Mouse (Mus musculus): ENCODE data around the gene Nfia.

Gene Nfia

DNA sequence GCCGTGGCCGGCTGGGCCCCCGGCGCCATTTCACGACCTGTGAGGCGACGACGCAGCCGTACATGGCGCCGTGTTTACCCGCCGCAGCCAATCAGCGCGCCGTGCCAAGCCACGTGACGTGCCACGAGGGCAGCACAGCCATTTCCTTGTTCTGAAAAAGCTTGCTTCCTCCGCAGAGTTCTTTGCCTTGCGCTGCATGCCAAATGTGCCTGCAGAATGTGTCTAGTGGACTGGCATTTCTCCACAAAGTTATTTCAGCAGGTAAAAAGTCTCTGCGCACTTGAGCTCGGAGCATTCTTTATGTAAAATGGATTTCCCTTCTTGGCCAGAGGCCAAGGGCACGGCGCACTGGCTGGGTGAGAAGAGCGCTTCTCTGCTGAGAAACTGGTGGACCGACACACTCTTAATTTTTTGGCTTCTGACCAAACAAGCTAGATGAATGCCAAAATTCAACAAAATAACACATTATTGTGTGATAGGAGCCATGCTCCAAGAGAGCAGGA is 96.5 kb downstream of the Nfia start:
- DNase-seq (ENCODE audit: low read depth, low spot score), result peak; percentile 74

DNA sequence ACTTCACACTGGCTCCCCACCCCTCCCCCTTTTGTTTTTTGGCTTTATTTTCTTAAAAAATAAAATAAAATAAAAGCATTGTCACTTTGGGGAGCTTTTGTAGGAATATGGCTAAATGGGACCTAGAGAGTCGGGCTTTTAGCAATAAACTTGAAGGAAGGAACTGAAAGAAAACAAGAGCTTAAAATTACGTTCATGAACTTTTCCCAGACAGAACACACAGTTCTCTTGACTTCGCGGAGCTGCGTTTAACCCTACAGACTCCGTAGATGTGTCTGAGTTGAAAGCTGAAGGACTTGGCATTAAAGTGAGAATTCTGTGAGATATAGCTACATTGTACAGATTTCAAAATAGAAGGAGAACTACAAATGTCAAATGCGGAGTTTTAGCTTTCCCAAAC is 96.9 kb downstream of the Nfia start:
- DNase-seq (ENCODE audit: low read depth, low spot score), result no peak

DNA sequence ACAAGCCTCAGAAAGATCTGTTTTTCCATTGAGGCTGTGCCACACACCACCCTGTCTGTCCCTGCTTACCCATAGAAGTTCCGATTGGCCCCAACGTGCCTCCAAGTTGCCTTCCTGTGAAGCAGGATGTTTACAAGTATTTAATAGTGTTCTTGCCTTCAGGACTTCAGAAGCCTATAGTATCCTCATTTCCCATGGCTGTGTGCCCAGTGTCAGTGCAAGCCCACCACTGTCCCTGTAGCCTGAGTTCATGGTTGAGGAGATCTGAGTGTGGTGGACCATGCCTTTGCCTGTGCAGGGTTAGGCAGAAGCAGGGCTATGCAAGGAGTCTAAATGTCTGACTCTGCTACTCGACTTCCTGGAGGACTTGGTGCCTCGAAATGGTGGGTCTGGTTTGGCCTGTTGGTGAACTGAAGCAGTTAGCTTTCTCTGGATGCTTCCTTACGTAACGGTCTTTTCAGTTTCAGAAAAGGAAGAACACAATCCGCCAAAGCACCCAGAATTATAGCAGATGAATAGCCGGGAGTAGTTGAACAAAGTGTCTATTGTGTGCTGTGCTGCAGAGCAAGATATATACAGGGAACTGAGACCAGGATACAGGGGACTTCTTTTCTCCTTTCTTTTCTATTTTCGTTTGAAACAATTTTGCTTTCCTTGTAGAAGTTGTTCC is 99.4 kb downstream of the Nfia start:
- DNase-seq (ENCODE audit: low read depth, low spot score), result no peak

DNA sequence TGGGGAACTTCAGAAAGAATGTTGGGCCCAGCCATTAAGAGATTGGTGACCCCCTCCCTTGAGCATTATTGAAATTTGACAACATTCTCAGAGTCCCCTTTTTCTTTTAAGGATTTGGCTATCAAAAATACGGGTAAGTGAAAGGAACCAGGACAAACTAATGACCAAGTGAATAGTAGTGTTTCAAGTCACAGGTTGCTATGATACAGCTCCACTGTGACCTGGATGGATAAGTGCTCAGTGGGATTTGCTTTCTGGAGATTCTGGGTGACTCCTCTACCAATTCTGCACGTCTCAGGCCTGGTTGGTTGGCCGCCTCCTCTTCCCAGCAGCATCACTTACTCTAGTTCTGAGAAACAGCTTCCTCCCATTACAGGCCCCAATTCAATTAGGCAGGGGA is 102.4 kb downstream of the Nfia start:
- DNase-seq (ENCODE audit: low read depth, low spot score), result no peak

DNA sequence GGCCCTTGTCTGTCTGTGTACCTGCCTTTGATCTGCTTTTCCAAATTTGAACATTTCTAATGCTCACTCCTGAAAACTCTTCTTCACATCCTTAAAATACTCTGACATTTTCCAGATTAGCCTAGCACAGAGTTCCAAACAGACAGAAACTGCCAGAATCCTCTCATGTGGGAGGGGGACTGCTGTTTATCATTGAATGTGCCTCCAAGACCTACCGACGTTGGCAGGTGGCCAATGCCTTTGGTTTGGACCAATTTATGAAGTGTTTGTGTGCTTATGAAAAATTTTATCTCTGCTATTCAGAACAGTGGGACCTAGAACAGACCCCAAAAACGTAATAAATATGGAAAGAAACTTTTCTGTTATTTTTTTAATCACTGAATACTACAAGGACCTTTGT is 103.4 kb downstream of the Nfia start:
- DNase-seq (ENCODE audit: low read depth, low spot score), result no peak

DNA sequence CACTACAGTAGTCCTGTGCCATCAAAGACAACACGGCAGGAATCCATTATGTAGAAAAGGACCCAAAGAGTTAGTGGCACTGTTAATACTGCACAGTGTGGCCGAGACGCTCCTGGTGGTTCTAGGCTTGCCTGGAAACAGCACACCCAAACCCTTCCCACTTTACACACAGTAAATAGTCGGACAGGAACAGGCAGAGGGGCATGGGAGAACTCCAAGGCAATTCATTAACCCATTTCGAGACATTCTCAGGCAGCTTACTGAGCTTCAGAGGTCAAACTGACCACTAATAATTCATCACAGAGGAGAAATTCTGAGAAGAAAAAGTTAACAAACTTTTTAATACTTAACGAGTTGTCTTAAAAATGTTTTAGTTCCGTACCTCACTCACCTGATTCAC is 107.2 kb downstream of the Nfia start:
- DNase-seq (ENCODE audit: low read depth, low spot score), result no peak

DNA sequence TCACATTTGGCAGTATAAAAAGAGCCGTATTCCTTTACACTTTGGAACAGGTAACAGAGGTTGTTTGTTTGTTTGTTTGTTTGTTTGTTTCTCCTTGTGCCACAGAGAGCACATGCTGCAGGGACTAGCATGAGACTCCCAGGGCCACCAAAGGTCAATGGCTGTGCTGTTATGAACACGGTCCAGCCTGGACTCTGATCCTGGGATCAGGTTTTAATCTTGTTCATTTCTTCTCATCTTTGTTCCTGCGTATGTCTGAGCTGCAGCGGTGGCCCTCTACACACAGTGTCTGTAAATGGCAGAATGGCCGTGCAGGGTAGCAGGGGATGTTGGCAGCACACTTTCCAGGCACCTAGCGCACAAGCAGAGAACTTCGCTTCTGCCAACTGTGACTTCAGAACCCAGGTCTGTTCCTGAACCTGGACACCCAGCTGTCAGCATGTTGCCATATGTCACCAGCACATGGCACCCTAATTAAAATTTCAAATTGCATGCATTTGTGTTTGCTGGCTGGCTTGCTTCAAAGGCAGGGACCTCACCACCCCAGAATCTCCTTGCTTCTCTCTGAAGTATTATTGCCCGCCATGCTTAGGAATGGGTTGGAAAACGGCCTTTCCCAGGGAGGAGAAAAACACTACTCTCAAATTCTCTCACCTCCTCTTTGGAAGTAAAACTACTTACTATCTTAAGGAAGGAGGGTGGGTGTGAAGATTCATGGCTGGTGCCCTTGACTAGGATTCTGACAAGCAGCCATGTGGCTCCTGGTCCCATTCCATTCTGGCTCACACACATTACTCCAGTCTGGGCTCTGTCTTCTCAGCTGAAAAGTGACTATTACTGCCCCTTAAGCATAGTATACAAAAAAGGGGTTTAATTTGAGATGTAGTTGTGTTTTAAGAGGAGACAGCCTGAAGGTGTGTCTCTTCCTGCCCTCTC is 107.9 kb downstream of the Nfia start:
- DNase-seq (ENCODE audit: low read depth, low spot score), result no peak

DNA sequence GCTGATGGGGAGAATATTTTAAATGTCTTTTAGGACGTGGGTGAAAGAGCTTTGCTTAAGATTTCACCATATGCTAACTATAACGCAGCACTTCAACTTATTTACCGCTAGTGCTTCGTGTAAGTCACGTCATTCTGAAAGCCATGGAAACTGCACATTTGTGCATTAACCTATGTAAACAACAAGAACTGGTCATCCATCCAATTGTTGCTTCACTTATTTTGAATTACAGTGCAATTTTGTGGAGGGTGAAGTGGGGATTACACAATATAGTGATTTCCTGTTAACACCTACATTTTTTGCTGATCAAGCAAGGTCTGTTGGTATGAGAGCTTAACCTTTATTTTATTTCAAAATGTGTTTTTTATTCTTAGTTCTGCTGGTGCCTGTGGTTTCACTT is 113.0 kb downstream of the Nfia start:
- DNase-seq (ENCODE audit: low read depth, low spot score), result no peak

DNA sequence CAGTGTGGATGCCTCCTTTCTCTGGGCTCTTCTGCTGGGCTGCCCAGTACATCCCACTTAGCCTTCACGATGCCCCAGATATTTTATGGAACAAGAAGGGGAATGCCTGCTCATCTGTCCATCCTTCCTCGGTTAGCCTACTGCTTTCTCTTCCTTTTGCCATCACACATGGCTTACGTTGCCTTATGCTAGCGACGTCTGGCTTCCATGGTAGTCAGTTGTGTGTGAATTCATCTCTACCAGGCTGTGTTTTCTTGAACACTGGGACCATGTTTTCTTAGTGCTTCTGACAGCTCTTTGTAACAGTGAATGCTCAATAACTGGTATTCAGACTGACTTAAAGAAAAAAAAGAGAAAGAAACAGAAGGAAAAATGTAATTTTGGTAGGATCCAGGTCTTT is 113.7 kb downstream of the Nfia start:
- no peak for DNase-seq (ENCODE audit: low read depth, low spot score)

DNA sequence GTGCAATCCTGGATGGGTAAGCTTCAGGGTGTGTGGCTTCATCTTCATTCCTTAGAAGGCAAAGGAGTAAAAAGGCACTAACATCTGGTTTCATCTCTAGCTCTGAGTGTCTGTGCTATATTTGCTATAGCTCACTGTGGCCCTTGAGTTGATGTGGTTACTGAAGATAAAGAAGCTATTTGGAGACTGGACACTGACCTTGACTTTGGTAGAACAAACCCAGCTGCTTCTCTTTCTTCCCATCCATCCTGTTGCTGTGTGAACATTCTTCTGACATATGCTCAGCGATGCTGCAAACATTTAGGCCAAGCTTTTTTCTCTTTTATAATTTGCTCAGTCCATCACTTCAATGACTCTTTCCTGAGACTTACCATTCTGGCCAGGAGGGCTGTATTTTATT is 114.7 kb downstream of the Nfia start:
- DNase-seq (ENCODE audit: low read depth, low spot score), result no peak

DNA sequence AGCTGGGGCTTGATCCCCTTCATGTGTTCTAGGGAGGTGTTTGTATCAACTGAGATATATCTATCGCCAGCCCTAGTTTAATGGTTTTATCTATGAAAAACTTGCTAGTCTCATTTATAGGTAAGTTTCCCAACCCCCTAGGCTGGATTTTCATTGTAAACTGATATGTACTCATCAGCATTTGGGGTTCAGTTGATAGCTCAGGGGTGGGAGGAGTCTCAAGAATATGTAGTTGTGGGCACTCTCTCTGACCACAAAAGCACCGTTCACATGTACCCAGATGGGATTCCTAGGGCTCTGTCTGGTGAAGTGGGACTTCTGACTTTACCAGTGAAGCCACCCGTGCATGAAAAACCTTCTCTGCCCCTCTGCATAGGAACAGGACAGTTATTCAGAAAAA is 118.5 kb downstream of the Nfia start:
- no peak for DNase-seq (ENCODE audit: low read depth, low spot score)

DNA sequence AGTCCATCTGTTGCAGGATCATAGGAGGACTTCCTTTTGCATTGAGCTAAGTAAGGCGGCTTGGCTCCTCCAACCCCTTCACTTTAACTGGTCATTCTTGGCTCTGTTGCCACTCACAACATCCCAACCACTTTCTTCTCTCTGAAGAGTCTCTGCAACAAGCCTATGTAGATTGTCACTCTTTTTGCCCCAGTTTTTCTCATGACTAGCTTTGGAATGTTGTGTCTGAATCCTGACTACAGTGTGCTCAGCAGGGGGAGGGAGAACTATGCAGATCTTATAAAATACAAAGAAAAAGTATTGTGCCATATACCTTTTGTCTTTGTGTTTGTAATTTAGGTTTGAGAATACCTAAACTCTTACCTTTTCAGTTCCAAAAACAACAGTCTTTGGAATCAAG is 119.1 kb downstream of the Nfia start:
- DNase-seq (ENCODE audit: low read depth, low spot score), result no peak

DNA sequence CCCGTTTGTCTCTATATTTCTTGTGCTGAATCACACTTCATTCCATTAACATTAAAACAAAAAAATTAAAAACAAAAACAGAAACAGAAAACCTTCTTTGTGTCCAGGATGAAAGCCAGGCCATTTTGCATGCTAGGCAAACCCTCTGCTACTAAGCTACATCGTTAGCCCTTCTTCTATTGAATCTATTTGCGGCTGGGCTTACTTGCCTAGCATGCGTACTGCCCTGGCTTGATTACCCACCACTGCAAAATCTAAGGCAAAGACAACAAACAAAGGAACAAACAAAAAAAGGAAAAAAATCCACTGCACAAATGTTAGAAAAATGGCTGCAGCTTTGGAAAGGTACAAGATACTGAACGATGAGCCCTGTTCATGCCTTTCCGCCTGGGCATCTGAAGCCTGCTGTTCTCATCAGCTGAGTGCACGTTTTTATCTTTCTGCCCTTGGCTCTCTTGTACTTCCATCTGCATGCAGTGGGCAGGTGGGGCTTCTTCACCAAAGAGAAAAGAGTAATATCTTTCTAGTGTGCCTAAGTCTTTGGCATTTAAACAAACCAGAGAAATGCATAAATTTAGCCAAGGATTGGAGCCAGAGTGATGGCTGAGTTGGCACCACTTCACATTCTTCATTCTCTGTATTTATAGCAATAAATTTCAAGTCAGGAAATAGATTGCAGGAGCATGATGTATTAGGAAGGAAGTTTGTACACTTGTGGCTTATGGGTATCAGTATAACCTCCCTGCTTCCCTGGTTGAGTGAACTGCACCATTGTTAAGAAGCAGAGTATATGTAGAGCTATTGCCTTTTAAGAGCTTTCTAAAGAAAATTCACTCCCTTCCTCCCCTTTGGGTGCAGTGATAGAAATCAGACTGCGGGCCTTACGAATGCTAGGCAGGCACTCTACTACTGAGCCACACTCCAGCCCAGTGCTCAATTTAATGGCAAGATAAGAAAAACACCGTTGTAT is 121.7 kb downstream of the Nfia start:
- no peak for DNase-seq (ENCODE audit: low read depth, low spot score)

DNA sequence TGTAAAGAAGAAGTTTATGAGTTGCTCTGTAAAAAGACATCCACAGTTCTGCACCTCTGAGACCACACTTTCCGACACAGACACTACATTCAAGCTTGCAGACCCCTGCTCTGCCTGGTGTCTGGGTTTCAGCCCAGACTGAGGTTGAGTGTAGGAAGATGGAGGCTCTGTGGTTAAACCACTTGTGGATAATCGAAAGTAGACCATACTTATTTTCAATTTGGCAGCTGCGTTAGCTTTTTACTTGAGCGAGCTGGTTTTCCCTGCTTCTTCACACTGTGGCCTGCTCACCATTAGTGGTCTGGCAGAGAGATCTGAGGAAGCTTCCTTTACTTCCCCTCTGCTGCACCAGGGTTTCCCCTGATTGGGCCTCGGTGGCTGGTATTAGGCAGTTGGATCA is 123.4 kb downstream of the Nfia start:
- DNase-seq (ENCODE audit: low read depth, low spot score), result no peak

DNA sequence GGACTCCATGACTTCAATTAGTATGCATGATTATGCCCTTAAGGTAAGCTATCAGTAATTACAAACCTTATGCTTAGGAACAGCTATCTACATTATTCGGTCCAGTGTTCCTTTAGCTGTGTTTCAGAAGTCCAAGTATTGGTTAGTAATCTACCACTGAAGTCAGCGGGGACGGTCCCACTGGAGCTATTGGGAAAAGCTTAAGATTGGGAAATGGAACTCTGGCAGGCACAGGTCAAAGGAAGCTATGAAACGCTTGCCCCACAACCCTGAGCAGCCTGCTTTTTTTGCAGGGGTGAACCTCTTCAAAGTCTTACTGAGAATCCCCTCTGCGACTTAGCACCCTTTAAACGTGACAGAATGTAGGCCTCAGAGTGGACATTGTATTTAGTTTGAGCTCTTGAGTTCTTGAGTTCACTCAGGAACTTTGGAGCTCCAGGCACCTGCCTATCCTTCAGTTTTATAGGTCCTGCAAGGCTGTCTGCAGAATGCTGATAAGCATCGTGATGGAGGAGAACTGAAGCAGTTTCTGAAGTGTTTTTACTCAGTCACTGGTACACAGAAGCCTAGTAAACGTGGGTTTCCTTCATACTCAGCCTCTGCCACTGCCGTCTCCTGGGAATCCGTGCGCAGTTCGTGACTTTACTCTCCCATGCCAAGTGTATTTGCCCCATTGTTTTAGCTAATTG is 127.9 kb downstream of the Nfia start:
- no peak for DNase-seq (ENCODE audit: low read depth, low spot score)

DNA sequence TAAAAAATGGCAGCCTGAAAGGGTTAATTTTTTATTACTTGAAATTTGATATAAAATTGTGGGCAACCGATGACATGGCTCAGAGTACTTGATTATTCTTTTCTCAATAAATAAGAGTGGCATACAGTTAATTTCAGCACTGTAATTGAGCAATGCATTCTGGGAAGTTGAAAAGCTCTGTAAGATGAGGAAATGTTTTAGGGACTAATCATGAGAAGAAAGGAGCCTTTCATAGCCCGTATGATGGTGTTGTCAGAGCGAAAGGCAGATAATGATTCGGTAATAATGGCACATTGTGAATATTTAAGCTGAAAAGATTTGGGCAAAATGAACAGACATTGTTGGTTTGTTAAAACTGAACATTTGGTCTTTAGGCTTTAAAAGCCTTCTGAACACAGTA is 133.3 kb downstream of the Nfia start:
- no peak for DNase-seq (ENCODE audit: low read depth, low spot score)

DNA sequence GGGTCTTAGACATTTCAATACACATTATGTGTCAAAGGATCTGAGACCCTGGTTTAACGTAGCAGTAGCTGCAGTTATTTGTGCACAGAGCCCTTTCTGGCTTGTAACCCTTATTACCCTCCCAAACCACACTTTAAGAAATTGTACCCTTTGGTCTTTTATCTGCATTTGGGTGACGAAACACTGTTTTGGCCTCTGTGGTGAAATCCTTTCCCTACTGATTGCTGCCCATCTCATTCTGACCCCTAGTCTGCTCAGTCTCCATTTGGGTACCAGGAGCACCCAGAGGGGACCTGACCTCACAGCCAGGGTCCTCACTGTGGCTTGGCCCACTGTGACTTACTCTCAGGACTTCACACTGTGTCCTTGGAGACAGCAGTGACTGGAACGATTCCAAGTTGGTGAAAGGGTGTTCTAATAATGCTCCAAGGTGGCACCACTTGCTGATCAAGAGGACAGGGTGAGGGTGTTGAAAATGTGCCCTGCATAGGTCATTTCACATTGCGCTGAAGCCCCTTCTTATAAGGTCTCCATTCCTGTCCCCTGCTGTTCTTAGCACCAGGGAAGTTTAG is 136.1 kb downstream of the Nfia start:
- no peak for DNase-seq (ENCODE audit: low read depth, low spot score)

DNA sequence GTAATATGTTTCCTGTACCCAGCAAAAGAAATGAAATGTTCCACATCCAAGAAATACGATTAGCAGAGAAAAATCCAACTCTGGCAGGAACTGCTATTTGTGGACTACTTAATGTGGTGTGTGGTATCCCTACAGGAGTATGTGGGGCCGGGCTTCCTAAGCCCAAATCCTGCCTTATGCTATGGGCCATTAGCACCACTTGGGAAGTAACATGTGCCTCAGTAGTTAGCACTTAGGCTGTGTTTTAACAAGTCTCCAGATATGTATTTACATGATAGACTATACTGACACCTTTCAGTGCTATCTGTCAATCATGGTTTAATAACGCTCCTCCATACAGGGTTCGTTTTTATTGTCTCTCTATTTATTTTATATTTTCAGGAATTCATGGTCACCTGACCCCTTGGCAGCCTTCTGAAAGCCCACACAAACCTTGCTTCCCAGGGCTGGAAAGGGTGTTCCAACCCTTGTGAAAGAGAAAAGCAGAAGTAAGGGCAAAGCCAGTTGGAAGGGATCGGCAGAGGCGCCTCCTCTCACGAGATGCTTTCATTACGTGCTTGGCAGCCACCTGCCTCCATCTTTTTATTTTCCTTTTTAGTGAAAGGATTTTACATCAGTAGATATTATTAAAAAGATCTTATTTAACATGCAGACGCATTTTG is 137.7 kb downstream of the Nfia start:
- DNase-seq (ENCODE audit: low read depth, low spot score), result no peak

DNA sequence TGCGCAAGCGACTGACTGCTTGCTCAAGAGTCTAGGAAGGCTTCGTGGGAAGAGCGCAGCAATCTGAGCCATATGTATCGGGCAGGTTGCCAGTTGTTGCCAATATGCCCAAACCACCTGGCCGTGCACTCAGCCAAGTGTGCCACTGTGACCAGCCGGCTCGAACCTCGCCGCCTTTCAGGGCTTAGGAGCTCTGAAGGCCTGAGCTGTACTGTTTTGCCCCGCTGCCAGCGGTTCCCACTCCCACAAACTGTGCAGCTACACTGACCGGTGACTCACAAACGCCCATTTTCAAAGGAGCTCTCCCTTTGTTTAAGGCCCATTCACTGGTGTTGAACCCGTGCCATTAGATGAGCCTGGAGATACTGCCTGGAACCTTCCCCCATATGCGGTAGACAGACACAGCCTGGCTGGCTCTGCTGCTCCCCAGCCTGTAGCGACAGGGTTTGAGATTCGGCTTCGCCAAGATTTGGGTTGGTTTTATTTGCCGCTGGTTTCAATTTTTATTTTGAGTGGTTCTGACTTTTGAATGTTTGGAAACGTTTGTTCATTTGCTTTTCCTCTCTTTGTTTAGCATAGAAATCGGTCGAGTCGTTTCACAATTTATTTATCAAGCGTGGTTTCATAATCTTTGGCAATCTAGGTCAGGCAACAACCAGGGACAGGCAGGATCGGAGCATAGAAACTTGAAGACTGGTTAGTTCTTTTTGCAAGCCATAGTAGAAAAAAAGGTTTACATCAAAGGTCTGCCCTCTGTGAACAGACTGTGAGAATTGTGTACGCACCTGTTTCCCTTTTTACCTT is 138.4 kb downstream of the Nfia start:
- DNase-seq (ENCODE audit: low read depth, low spot score), result peak; percentile 5
